Mouse (Mus musculus): ENCODE data around the gene Gm3500.
"Not testable (repeated sequence)": the region's sequence is repeated elsewhere in the genome, so short reads cannot be mapped to it uniquely, and the experiment has no call there.

The Gm3500 gene

GRCm38 (mm10) chr14:5388949-5389348 is at the start of gene Gm3500:
Gene Gm3500, minus strand, starts transcription at chr14:5389049.
- DNase-seq (ENCODE audit: low spot score in 2 of 2), result not testable (repeated sequence)

GRCm38 (mm10) chr14:5334828-5335227 is 54.0 kb downstream of the Gm3500 start, which contains the start of gene Gm3542:
Gene Gm3542, minus strand, starts transcription at chr14:5334928.
- not testable (repeated sequence) for DNase-seq (ENCODE audit: low spot score in 2 of 2)
